Mouse (Mus musculus) gastrocnemius, postnatal 14 days (tissue): ENCODE measurements around the gene Carm1. TPM values are rescaled to one million over a fixed set of nuclear protein-coding genes. Genes with fewer than 3 reads are reported as not detected.
"Not testable (repeated sequence)": the region's sequence is repeated elsewhere in the genome, so short reads cannot be mapped to it uniquely, and the experiment has no call there.

Experiments
- DNase-seq: peaks from one replicate; pipeline ENCODE4 v3.0.0; 2021; ENCODE audit warnings: mixed read lengths
- intact Hi-C: fragments of 180-260 bp; cut with DNase I; formaldehyde crosslinking; loops from one replicate; pipeline ENCODE4 v1.15.1; 2025; ENCODE audit warnings: low total_unique reads
- total RNA-seq, 2 experiments: library from RNA; stranded (reverse); gene quantifications; 2 replicates each; pipeline ENCODE4 v1.2.3; 2021

The Carm1 gene
- total RNA-seq, 2 experiments from 2014 or later: 62.8 to 68.0 TPM

DNA sequence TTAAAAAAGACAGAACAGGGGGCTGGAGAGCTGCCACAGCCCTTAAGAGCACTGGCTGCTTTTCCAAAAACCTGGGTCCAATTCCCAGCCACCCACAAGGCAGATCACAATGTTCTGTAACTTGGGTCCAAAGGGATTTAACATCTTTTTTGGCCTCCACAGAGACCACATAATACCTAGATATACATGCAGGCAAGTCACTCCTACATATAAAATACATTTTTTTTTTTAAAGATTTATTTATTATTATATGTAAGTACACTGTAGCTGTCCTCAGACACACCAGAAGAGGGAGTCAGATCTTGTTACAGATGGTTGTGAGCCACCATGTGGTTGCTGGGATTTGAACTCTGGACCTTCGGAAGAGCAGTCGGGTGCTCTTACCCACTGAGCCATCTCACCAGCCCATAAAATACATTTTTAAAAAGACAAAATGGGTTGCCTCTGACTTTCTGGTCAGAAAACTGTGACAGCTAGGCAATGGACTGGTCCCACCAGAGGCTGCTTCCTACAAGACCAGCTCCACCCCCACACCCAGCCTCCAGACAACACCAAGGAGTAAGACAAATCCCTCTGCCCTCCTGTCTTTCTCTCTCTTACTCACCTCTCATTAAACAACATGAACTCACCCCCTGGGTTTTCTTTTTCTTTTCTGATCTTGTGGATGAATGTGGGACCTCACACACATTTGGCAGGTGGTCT is 19.4 kb upstream of the Carm1 start:
- no peak for DNase-seq
- intact Hi-C loops: no loop called here

DNA sequence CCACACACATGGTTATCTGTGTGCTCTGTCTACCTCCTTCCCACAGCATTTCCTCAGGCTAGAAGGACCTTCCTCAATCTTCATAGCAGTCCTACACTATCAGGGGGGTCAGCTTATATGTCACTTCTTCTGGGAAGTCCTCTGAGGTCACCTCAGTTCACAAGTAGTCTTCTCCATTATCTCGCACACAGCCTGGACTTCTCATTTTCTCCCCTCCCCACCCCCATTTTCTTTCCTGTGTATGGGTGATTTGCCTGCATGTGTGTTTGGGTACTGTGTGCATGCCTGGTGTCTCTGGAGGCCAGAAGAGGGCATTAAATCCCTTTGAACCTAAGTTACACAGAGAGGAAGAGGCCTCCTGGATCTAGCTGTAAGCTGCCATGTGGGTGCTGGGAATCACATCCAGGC is 18.8 kb upstream of the Carm1 start:
- intact Hi-C loops: no loop called here
- DNase-seq: no peak

DNA sequence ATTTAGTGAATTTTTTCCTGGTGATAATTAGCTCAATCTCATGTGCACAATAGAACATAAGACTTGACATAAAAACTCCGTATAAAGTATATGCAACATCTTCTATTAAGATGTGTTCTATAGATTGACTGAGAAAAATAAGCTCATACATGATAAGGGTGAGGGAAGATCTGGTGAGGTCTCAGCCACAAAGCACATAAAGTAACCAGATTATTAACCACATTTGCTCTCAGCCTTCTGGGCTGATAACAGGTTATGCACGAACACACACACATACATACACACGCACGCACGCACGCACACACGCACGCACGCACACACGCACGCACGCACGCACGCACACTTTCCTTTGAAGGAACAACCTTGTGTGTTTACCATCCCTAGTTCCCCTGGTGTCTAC is 10.2 kb upstream of the Carm1 start:
- DNase-seq: no peak
- intact Hi-C loops: no loop called here

DNA sequence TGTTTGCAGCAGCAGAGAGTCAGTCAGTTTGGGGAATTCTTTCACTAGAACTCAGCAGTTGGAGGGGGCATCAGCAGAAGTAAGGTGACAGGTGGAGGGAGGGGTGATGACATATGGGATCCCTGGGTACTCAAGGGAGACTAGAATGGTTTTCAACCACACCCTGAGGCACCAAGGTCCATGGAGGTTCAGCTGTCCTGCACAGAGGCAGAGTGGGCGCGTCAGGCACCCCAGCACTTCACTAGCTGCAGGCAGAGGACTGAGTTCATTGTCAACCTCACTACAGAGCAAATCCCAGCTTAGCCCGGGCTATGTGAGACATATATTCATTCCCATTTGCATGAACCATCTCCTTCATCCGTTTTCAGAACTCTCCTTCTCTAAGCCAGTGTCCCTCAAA is 9.7 kb upstream of the Carm1 start:
- DNase-seq: no peak
- intact Hi-C loops: no loop called here

- DNase-seq: no peak
- intact Hi-C loops: no loop called here
Measured at GRCm38 (mm10) chr9:21539981-21540753, 6.5 kb upstream of the Carm1 start.

DNA sequence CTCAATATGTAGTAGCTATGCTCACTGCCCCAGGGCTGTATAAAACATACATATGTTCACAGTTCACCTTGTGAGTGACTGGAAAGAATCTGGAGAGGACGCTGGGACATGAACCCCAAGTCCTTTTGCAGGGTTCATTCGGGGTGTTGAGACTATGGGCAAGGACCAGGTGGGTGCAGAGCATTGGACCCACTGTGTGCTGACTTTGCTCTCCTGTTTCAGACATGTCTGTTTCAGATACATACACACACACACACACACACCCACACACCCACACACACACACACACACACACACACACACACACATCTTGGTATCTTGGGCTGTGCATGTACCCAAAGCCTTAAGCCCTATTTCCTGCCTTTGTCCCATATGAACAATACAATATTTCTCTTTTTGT is 4.7 kb upstream of the Carm1 start:
- intact Hi-C loops, DNase-seq: not testable (repeated sequence)

DNA sequence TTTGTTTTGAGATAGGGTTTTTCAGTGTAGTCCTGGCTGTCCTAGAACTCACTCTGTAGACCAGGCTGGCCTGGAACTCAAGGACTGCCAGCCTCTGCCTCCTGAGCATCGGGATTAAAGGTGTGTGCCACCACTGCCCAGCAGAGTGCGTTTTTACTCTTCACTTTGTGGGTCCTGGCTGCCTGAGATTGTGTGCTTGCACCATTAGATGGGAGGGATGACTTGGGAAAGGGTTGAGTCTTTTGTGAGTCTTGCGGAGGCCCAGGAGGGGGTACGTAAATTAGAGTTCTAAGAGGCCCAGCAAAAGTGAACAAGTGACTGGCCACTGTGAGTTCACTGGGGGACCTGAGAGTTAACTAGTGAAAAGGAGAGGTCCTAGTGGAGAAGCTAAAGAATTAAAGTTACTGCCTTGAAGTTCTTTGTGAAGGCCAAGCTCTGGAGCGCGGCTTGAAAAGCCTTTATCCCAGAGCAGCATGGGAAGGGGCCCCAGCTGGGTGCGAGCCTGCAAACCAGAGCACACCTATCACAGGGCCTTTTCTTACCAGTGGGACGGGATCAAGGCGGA is 1.3 kb upstream of the Carm1 start:
- DNase-seq: no peak
- intact Hi-C loops: loop anchor here (5.0 kb wide), 1 partner anchor 42 kb away; no protein-coding TSS in a partner anchor

DNA sequence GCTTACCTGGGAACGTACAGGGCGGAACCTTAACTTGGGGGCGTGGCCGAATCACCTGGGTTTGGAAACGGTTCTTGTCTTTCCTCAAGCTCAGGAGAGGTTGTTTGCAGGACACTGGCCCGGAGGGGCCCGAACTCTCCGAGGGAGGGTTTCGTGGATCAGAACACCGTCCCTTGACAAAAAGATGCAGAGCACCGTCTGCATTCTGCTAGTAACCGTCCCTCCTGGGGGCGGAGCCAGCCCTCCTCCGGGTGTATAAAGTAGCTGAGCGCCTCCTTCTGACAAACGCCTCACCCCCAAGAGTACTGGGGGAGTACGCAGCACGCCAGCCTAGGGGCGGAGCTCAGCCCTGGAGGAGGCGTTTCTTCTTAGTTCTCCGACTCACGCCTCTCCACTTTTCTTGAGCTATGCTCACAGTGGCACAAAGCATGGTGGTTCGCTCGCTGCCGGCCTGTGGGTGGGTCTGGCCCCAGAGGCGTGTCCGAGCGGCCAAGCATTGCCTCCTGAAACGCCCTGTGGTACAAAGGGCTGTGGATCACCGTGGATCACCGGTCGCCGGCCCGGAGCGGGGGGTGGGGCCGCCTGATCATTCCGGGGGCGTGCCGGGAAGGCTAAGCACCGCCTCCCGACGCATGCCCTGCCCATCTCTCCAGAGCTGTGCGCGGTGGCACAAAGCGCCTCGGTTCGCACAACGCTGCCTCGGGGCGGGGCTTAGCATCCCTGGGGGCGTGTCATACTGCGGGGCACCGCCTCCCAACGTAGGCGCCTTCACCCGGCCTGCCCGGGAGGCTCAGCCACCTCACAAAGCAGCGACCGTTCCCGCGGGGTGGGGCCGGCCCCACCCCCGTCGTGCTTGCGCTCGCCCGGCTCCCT is 542 bp upstream of the Carm1 start:
- intact Hi-C loops: loop anchor here (5.0 kb wide), 1 partner anchor 41 kb away; no protein-coding TSS in a partner anchor
- peak; percentile 100 for DNase-seq

DNA sequence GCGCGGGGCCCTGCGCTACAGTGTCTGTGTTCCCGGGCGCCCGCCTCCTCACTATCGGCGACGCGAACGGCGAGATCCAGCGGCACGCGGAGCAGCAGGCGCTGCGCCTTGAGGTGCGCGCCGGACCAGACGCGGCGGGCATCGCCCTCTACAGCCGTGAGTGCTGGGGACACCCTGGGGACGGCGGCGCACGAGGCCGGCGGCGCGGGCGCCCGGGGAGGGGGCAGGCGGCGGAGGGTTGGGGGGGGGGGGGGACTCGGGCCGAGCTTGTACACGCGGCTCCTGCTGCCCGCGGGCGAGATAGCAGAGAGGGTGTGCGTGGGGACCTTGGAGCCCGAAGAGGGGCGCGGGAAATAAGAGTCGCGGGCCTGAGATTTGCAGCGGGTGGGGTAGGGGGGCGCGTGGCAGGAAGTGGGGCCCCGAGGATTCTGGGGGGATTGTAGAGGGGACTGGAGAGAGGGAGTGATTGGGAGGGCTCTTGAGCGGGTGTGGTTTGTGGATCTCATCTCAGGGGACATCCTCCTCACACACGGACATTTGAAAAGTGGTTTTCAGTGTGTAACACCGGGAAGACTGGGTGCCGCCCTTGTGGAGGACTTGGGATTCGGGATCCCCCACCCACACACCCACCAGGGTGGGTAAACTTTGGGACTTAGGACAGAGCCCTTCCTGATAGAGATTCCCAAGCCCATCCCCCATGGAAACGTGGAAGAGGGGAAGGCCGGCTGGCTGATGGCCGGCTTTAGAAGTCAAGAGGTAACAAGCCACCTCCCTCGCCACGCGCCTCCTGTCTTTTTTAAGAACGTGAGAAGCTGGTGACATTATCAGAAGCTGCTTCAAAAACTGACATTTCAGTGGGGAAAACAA is 614 bp downstream of the Carm1 start:
- peak; percentile 65 for DNase-seq
- intact Hi-C loops: loop anchor here (5.0 kb wide), 1 partner anchor 40 kb away; no protein-coding TSS in a partner anchor

DNA sequence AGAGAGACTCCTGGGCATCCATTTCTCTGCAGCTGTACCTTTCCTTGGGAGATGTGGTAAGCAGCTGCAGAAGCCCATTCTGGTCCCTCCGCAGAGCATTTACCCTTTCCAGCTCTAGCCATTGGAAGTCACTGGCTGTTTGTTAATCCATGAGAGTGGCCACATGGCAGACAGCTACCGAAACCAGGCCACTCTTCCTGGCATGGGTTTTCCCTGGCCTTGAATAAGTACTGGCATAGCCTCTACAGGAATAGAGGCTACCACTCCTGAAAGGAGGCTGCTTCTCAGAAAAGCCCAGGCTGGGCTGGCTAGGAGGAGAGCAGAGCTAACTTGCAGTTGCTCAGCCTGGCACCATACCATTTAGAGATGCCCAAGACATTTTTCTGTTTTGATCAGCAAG is 4.4 kb downstream of the Carm1 start:
- DNase-seq: peak; percentile 34
- intact Hi-C loops: no loop called here

DNA sequence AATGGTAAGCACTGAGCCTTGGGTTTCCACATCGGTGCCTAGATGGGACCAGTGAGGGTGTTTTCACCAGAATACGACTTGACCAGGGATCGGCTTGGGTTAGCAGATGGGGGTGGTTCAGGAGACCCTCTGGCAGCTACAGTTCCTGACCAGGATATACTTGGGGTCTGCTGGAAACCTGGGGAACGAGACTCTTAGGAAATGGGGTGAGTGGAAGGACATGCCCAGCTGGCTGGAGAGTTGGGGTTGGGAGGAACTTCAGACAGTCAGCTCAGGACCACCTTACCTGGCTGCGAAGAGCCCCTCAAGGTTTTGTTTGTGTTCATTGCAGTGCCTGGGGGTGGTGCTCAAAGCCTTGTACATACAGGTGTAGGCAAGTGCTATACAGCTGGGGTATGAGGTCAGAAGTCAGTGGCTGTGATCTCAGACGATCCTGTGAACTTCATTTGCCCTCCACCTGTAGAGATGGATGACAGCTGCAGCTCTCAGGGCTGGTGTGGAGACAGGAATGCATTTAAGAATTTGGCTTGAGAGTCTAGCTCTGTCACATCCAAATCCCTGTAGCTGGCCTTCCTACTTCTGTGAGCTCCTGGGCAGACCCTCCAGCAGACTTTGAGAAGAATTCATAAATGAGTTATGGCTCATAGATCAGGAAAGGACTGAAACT is 7.0 kb downstream of the Carm1 start:
- intact Hi-C loops: no loop called here
- DNase-seq: no peak

DNA sequence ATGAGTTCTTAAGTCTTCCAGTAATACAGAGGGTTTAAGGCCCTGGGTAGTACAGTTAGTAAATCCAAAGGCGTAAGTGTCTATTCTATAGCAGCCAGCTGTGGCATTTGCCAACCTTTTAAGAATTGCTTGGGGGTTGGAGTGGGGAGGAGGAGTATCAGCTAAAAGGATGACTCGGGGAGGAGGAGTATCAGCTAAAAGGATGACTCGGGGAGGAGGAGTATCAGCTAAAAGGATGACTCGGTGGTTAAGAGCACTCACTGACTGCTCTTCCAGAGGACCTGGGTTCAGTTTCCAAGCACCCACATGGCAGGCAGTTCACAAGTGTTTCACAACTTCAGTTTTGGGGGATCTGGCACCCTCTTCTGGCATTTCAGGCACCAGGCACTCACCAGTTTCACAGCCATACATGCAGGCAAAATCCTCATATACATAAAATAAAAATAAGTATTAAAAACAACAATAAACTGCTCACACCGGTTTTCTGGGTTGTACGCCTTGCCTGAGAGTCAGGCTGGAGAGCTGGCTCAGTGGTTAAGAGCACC is 8.6 kb downstream of the Carm1 start:
- DNase-seq: no peak
- intact Hi-C loops: no loop called here

DNA sequence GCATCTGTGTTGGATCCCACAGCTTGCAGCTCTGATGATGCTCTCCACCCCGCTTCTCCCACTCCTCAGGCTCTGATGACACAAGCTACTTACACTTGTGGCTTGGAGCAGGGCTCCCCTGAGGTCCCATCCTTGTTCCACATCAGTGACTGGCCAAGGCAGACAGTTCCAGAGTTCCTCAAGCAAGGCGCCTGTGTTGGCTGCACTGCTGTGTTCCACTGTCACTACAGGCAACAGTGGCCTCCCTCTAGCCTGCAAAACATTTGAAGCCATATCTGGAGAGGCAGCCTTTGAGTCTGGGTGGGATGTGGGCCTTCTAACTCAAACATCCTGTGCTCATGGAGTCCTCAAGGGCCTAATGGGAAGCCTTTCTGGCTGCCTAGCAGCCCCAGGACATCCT is 10.3 kb downstream of the Carm1 start:
- intact Hi-C loops: no loop called here
- no peak for DNase-seq

GRCm38 (mm10) chr9:21557556-21557955 is 10.9 kb downstream of the Carm1 start:
- DNase-seq: no peak
- intact Hi-C loops: no loop called here

DNA sequence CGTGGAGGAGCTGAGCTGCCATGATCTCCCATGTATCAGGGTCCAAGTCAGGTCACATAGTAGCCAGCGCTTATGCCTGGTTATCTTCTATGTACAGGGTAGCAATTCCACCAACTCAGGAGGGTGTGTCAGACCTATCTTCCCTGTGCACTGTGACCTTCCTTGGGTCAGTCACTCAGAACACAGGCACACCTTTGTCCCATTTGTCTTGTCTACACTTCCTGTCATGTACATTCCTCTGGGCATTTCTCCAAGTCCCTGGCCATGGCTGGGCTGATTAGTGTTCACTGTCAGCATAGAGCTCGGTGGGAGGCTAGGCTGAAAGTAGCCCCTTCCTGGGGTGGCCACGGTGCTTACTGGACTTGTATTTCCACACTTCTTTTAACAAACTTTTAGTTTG is 11.7 kb downstream of the Carm1 start:
- DNase-seq: no peak
- intact Hi-C loops: no loop called here

GRCm38 (mm10) chr9:21559151-21559550 is 12.5 kb downstream of the Carm1 start:
- intact Hi-C loops: no loop called here
- no peak for DNase-seq

- no peak for DNase-seq
- intact Hi-C loops: no loop called here
Measured at GRCm38 (mm10) chr9:21564420-21564819, 17.7 kb downstream of the Carm1 start.

GRCm38 (mm10) chr9:21565004-21565586 is 18.4 kb downstream of the Carm1 start:
- intact Hi-C loops: no loop called here
- DNase-seq: no peak
